ENCODE assay signal across 28 mouse cellular contexts in the genomic region with DNA sequence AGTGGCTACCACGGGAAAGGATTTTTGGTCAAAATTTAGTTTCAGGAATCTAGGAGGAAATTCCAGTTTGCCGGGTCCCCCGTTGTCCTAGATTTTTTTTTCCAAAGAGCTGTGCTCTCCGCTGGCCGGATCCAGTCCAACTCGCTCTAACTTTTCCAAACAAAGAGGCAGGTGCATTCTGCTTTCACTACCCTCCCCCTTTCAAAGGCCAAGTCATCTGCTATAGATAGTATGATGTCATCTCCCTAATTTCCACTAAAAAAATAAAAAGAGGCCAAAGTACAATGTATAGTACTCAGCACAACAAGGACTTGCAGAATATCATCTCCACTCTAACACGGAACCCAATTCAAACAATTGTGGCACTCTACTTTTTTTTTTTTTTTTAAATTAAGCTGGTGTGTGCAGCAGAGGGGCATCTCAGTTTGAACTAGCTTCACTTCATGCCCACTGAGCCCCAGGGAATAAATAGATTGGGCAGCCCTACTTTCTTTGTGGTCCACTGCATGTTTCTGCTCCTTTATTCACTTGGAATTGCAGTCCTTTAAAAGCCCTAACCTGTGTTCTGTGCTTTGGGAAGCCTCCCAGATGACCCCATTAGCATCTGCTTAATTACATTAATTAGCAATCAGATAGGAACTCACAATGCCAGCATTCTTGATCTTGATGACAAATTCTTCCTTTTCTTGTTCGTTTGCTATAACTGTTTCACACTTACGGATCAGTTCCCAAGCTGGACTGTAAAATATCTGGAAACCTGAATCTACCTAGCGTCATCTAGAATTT.
DNase-seq lines count a peak whose midpoint lies in the region; ATAC-seq and TF ChIP-seq lines count a peak whose summit lies in the region.
"Had no signal": no experiment of that assay in that cellular context is flagged by ENCODE, and none has a peak within 500 bp of the region (broad histone marks: within the 10 kb centered on the region; RNA-seq: fewer than 3 reads in every experiment).

No protein-coding gene starts in this region.

- H3K36me3 ChIP-seq in heart, embryonic 10.5 days = no peaks in the 10 kb centered on the region
- H3K36me3 ChIP-seq in liver, adult 2 months (ENCODE audit: control insufficient read depth, insufficient read depth, low read length) = no peaks in the 10 kb centered on the region
- no peaks in the 10 kb centered on the region for H3K36me3 ChIP-seq in liver, embryonic 12.5 days
- no peaks in the 10 kb centered on the region for H3K36me3 ChIP-seq in small intestine, adult 2 months (ENCODE audit: control insufficient read depth, insufficient read depth, low read length)
- H3K36me3 ChIP-seq: embryonic facial prominence, embryonic 13.5 days; forebrain, embryonic 10.5 days; heart, embryonic 12.5 days; hindbrain, embryonic 13.5 days; lung, embryonic 15.5 days; neural tube, embryonic 15.5 days had no signal

- H3K27ac ChIP-seq in heart, embryonic 10.5 days = peak overlapping the region; percentile 88; the same call in 1 of the 2 replicates
- H3K27ac ChIP-seq in liver, adult 2 months (replicated peaks; ENCODE audit: insufficient read depth, low read depth, low read length) = peak overlapping the region; percentile 70
- H3K27ac ChIP-seq in liver, embryonic 12.5 days = no peak overlapping the region
- peak overlapping the region; percentile 9; the same call in 1 of the 2 replicates for H3K27ac ChIP-seq in small intestine, adult 2 months (ENCODE audit: insufficient read depth, low read depth, low read length)
- H3K27ac ChIP-seq: embryonic facial prominence, embryonic 13.5 days; forebrain, embryonic 10.5 days; hindbrain, embryonic 13.5 days; liver, embryonic 14.5 days; lung, embryonic 15.5 days; neural tube, embryonic 15.5 days had no signal

- peaks cover 22% of the 10 kb centered on the region for H3K79me2 ChIP-seq in liver, adult 2 months (ENCODE audit: control insufficient read depth, insufficient read depth, low read length)

- no peak for DNase-seq in heart, embryonic 10.5 days (ENCODE audit: low spot score)
- no peak for DNase-seq in heart, adult 9 months (ENCODE audit: low spot score in 2 of 2)
- peak; percentile 54 for DNase-seq in liver, adult 2 months (ENCODE audit: extremely low read depth, low read depth, low spot score)
- peak; percentile 62 for DNase-seq in brain, embryonic 14.5 days (ENCODE audit: low read depth)
- no peak for DNase-seq in spleen, postnatal 14 days (ENCODE audit: low spot score in 2 of 2)
- DNase-seq: adrenal gland, postnatal 14 days; cerebellum, adult 11-12 months; cerebellum, adult 9-11 months; forebrain, postnatal 0 days; gastrocnemius, postnatal 14 days; heart, postnatal 4 days; kidney, adult 11 months; kidney, postnatal 14 days; layer of hippocampus, adult 9-11 months; lung, postnatal 36 days; midbrain, embryonic 14.5 days; right cerebral cortex, adult 18-20 months; thymus, adult 2 months; thymus, postnatal 36 days had no signal

- no peak overlapping the region for H3K4me2 ChIP-seq in liver, embryonic 12.5 days
- H3K4me2 ChIP-seq: embryonic facial prominence, embryonic 13.5 days; heart, embryonic 12.5 days; hindbrain, embryonic 13.5 days; lung, embryonic 15.5 days; neural tube, embryonic 15.5 days had no signal

- WGBS in heart, embryonic 10.5 days = 88% methylated on average over 10 of the region's 10 CpGs
- WGBS in liver, adult 2 months = 49% methylated on average over 10 of the region's 10 CpGs
- 74% methylated on average over 10 of the region's 10 CpGs for WGBS in liver, embryonic 12.5 days (ENCODE audit: insufficient replicate concordance)
- 51% methylated on average over 10 of the region's 10 CpGs for WGBS in small intestine, adult 2 months

- no peak for ATAC-seq in liver, embryonic 12.5 days
- ATAC-seq: forebrain, postnatal 0 days had no signal

- no peak for TF ChIP-seq CTCF in liver, adult 2 months (IDR thresholded peaks at IDR 0.05; ENCODE audit: low read depth, low read length)
- no peak for TF ChIP-seq CTCF in brain, embryonic 14.5 days (IDR thresholded peaks at IDR 0.05; ENCODE audit: borderline replicate concordance, extremely low read depth, insufficient read depth, insufficient read length)
- TF ChIP-seq CTCF in small intestine, adult 2 months (IDR thresholded peaks at IDR 0.05; ENCODE audit: extremely low read depth, insufficient read length, insufficient replicate concordance, low read depth, low read length) = no peak

- no peak overlapping the region for H3K9ac ChIP-seq in liver, adult 2 months (ENCODE audit: low read depth, low read length)
- no peak overlapping the region for H3K9ac ChIP-seq in liver, embryonic 12.5 days
- H3K9ac ChIP-seq: embryonic facial prominence, embryonic 13.5 days; forebrain, postnatal 0 days; heart, embryonic 12.5 days; hindbrain, embryonic 13.5 days; liver, embryonic 14.5 days; lung, embryonic 15.5 days; neural tube, embryonic 15.5 days had no signal

- no peaks in the 10 kb centered on the region for H3K27me3 ChIP-seq in heart, embryonic 10.5 days (ENCODE audit: insufficient read depth, poor library complexity, severe bottlenecking)
- no peaks in the 10 kb centered on the region for H3K27me3 ChIP-seq in liver, adult 2 months (ENCODE audit: control insufficient read depth, insufficient read depth, low read length)
- peaks cover 4% of the 10 kb centered on the region for H3K27me3 ChIP-seq in liver, embryonic 12.5 days (replicated peaks)
- no peaks in the 10 kb centered on the region for H3K27me3 ChIP-seq in small intestine, adult 2 months (ENCODE audit: control insufficient read depth, insufficient read depth, low read length)
- H3K27me3 ChIP-seq: embryonic facial prominence, embryonic 13.5 days; heart, embryonic 12.5 days; hindbrain, embryonic 13.5 days; lung, embryonic 15.5 days; neural tube, embryonic 15.5 days had no signal

- H3K9me3 ChIP-seq in heart, embryonic 10.5 days = no peaks in the 10 kb centered on the region
- H3K9me3 ChIP-seq in liver, embryonic 12.5 days (replicated peaks) = no peaks in the 10 kb centered on the region
- H3K9me3 ChIP-seq: embryonic facial prominence, embryonic 13.5 days; forebrain, embryonic 10.5 days; heart, embryonic 12.5 days; hindbrain, embryonic 13.5 days; lung, embryonic 15.5 days; neural tube, embryonic 15.5 days had no signal

- H3K4me1 ChIP-seq in heart, embryonic 10.5 days = peaks cover 74% of the 10 kb centered on the region
- peaks cover 34% of the 10 kb centered on the region for H3K4me1 ChIP-seq in liver, adult 2 months (ENCODE audit: control insufficient read depth, insufficient read depth, low read length)
- peaks cover 57% of the 10 kb centered on the region for H3K4me1 ChIP-seq in liver, embryonic 12.5 days
- H3K4me1 ChIP-seq in small intestine, adult 2 months (ENCODE audit: control insufficient read depth, insufficient read depth, insufficient read length, low read length) = peaks cover 22% of the 10 kb centered on the region

- no peak overlapping the region for H3K4me3 ChIP-seq in heart, embryonic 10.5 days
- H3K4me3 ChIP-seq in liver, adult 2 months (ENCODE audit: insufficient read depth, low read depth, low read length) = no peak overlapping the region
- H3K4me3 ChIP-seq in liver, embryonic 12.5 days = no peak overlapping the region
- no peak overlapping the region for H3K4me3 ChIP-seq in small intestine, adult 2 months (ENCODE audit: low read depth, low read length)
- H3K4me3 ChIP-seq: embryonic facial prominence, embryonic 13.5 days; forebrain, embryonic 10.5 days; heart, embryonic 12.5 days; hindbrain, embryonic 13.5 days; lung, embryonic 15.5 days; neural tube, embryonic 15.5 days had no signal

- no peak for TF ChIP-seq POLR2A in liver, adult 2 months (IDR thresholded peaks at IDR 0.05; ENCODE audit: extremely low read depth, insufficient read depth, low read length)
- TF ChIP-seq POLR2A in brain, embryonic 14.5 days (IDR thresholded peaks at IDR 0.05; ENCODE audit: borderline replicate concordance, extremely low read depth, insufficient read depth, insufficient read length, poor library complexity, severe bottlenecking) = no peak
- TF ChIP-seq POLR2A in small intestine, adult 2 months (IDR thresholded peaks at IDR 0.05; ENCODE audit: low read depth, low read length) = no peak

Comparison
In these comparisons a context has a peak if more than half of its experiments do, and no peak if none do; other contexts are left out.
1. DNase-seq: peak in liver, adult 2 months (single experiment) and brain, embryonic 14.5 days (single experiment); none in heart, embryonic 10.5 days (single experiment), heart, adult 9 months (0 of 2) and spleen, postnatal 14 days (0 of 2).